Comparison of ENCODE assay signal across 8 mouse cellular contexts in the genomic region with DNA sequence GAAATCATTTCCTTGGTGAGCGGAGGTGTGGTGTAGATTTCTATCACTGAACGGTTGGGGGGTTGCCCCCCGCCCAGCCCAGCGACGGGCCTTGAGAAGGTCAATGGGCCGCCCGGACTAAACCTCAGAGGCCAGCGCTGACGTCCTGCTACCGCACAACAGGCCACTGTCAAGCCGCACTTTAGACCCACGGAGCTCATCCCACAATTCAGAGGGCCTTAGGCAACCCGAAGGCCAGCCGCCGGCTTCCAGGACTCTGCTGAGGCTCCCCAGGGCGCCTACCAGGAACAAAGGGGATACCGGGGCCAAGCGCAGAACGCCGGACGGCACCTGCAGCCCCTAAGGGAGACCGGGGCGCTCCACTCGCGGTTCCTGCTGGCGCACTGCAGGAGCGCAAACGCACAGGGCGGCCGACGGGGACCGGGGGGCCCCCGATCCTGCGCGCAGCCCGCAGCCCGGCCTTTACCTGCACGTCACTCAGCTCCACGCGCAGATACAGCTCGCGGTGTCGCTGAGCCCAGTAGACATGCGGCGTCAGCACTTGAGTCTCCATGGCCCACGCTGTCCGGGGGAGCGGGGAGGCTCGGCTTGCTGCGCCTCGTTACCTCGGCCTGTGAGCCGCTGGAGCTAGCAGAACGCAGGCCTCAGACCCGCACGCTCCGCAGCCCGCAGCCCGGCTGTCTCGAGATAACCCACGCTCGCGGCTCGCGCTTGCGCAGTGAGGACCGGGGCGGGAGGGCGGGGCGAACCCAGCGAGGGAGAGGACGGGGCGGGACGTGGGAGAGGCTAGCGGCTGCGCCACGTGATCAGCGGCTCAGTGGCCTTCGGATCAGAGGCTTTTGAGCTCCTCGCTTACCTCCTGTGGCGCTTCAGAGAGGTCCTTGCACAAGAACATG. TPM values are rescaled to one million over a fixed set of nuclear protein-coding genes. Genes with fewer than 3 reads are reported as not detected.
DNase-seq lines count a peak whose midpoint lies in the region; ATAC-seq lines count a peak whose summit lies in the region.

A gene (minus strand): TSS at position 703 of the 896 bp plus-strand sequence.

- DNase-seq in adrenal gland, adult 18-20 months (ENCODE audit: low spot score in 2 of 2), result peak; percentile 85 to 90
- DNase-seq in embryo, embryonic 10.5 days (ENCODE audit: low spot score), result peak; percentile 95
- peak; percentile 90 for DNase-seq in gastrocnemius, postnatal 14 days
- peak; percentile 93 for DNase-seq in induced T-regulatory cell, adult 2 months (ENCODE audit: low read depth)
- peak; percentile 78 to 84 for DNase-seq in left cerebral cortex, adult 8-10 months (ENCODE audit: low spot score in 2 of 2)
- peak; percentile 89 for DNase-seq in right cerebral cortex, adult 2 months (ENCODE audit: low spot score in 2 of 2)
- peak; percentile 62 for DNase-seq in urinary bladder, postnatal 10 days (ENCODE audit: low spot score)

- intact Hi-C loops in gastrocnemius, postnatal 14 days (cut with DNase I; ENCODE audit: low total_unique reads), result no loop called here

- ATAC-seq in megakaryocyte, adult 5-6 weeks (ENCODE audit: poor library complexity, severe bottlenecking), result peak; percentile 91

RNA-seq across cellular contexts. Expression of the gene that starts here (rescaled TPM):
- 100 to 1,000 TPM; 216 to 368 TPM for total RNA-seq in adrenal gland, adult 18-20 months (2021)
- total RNA-seq in gastrocnemius, postnatal 14 days (2021), result 10 to 100 TPM; 13.3 to 14.1 TPM
- 100 to 1,000 TPM; 136 to 151 (median 147) TPM for total RNA-seq in left cerebral cortex, adult 8-10 months (2022)
- total RNA-seq in megakaryocyte, adult 5-6 weeks (2015), result 10.6 and 12.9 TPM in 2 replicates
- 21.3 and 23.7 TPM in 2 replicates for total RNA-seq in megakaryocyte, adult 5-6 weeks (2017)

Comparison
In these comparisons a context has a peak if more than half of its experiments do, and no peak if none do; other contexts are left out.
1. Peak in every context shown above with its lines: DNase-seq and ATAC-seq.
2. RNA of the gene that starts here (total RNA-seq): 216 to 368 TPM in adrenal gland, adult 18-20 months and 136 to 151 TPM in left cerebral cortex, adult 8-10 months; 10.6 to 23.7 TPM in megakaryocyte, adult 5-6 weeks and 13.3 to 14.1 TPM in gastrocnemius, postnatal 14 days; every median in the first group is over 4 times any median in the second.